Mouse (Mus musculus) heart, postnatal 0 days (tissue): ENCODE data around the gene Zfp280b.

Source experiments
- CTCF ChIP-seq: IDR thresholded peaks from 2 replicates; pipeline ENCODE4 v1.5.1; 2016; ENCODE audit warnings: antibody characterized with exemption, control low read depth, low read depth
- EP300 ChIP-seq: IDR thresholded peaks from 2 replicates; pipeline ENCODE4 v1.6.1; 2016; ENCODE audit warnings: antibody characterized with exemption, low read depth

DNA sequence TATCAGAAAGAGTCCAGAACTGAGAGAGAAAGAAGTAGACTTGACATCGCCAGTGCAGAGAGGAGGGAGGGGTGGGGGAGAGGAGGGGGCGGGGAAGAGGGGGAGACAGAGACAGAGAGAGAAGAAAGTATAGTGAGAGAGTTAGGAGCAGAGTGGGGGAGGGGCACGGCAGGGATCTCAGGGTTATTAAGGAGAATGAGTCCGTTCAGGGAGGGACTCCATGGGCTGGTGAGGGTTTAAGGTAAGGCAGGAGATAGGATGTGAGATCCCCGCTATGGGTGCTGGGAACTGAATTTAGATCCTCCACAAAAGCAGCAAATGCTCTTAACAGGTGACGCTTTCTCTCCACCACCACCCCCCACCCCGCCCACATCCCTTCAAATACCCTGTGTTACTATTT, 31.3 kb upstream of the Zfp280b start:
- TF ChIP-seq EP300: no peak
- TF ChIP-seq CTCF: no peak
